Mouse (Mus musculus) midbrain, embryonic 13.5 days (tissue): ENCODE measurements around the gene Cntnap2. TPM values are rescaled to one million over a fixed set of nuclear protein-coding genes. Genes with fewer than 3 reads are reported as not detected.
"Not testable (repeated sequence)": the region's sequence is repeated elsewhere in the genome, so short reads cannot be mapped to it uniquely, and the experiment has no call there.

Experiments
- ATAC-seq: fragments of 200-750 bp; cut with Nextera tagmentation; 2 replicates; pipeline ENCODE4 v1.8.0; 2017; ENCODE audit warnings: mild to moderate bottlenecking, moderate TSS enrichment, moderate library complexity
- H3K27ac ChIP-seq: fragments of 300-500 bp; sonication (generic); 2 replicates; pipeline ENCODE4 v1.5.1; 2015; ENCODE audit warnings: inconsistent platforms, mild to moderate bottlenecking, moderate library complexity
- H3K27me3 ChIP-seq: fragments of 300-500 bp; sonication (generic); 2 replicates; pipeline ENCODE4 v1.6.1; 2015; ENCODE audit warnings: mild to moderate bottlenecking, inconsistent platforms
- H3K36me3 ChIP-seq: fragments of 300-500 bp; sonication (generic); 2 replicates; pipeline ENCODE4 v1.6.1; 2015; ENCODE audit warnings: mild to moderate bottlenecking, inconsistent platforms
- H3K4me1 ChIP-seq: fragments of 300-500 bp; sonication (generic); replicated peaks from 2 replicates; pipeline ENCODE4 v1.6.1; 2015; ENCODE audit warnings: inconsistent platforms
- H3K4me2 ChIP-seq: fragments of 300-500 bp; sonication (generic); replicated peaks from 2 replicates; pipeline ENCODE4 v1.6.1; 2015; ENCODE audit warnings: moderate library complexity, mild to moderate bottlenecking, inconsistent platforms
- H3K4me3 ChIP-seq: fragments of 300-500 bp; sonication (generic); replicated peaks from 2 replicates; pipeline ENCODE4 v1.5.1; 2015; ENCODE audit warnings: mild to moderate bottlenecking, inconsistent platforms
- H3K9ac ChIP-seq: fragments of 300-500 bp; sonication (generic); replicated peaks from 2 replicates; pipeline ENCODE4 v1.6.1; 2015; ENCODE audit warnings: mild to moderate bottlenecking, inconsistent platforms
- H3K9me3 ChIP-seq: fragments of 300-500 bp; sonication (generic); 2 replicates; pipeline ENCODE4 v1.6.1; 2016; ENCODE audit warnings: mild to moderate bottlenecking, inconsistent platforms
- WGBS: fragments of 180-500 bp; shearing (Covaris S2); methylation state at CpG from one replicate; pipeline ENCODE4 v1.1.7; 2015; 5-methylcytosine and 5-hydroxymethylcytosine counted together
- polyA plus RNA-seq: library from polyadenylated mRNA; unstranded; fragments of >200 nt; fragmentation: Nextera tagmentation; extraction: Ambion mirVana; gene quantifications from 2 replicates; pipeline ENCODE4 v1.2.1, GENCODE M21; 2015

The Cntnap2 gene
- polyA plus RNA-seq, 1 experiment from 2014 or later, result 72.9 TPM

DNA sequence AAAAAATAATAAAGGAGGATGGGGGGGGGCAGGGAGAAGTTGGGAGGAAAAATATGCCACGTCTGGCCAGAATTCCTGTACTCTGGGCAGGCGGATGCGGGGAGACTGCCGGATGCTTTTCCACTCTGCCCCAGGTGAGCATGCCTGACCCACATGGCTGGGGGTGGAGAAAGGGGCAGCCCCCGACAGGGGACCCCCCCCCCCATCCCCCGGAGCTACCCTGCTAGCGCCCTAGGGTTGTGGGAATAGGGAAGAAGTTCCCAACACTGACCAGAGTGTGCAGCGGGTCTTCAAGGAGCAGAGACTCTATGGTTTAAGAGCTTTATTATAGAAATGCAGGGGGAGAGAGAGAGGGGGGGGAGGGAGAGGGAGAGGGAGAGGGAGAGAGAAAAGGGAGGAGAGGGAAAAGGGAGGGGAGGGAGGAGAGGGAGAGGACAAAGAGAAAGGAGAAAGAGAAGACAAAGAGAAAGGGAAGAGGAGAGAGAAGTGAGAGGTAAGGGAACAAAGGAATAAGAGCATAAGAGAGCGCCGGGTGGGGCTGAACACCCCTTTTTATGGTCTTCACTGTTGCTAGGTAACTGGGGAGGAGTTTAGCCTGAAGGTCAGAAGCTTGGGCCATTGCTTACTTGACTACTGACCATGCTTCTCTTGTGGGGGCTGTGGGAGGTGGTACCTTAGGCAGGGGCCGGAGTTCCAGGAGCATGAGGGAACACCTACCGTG, 2227.2 kb downstream of the Cntnap2 start:
- peak overlapping the region; percentile 36; the same call in 1 of the 2 replicates for H3K27ac ChIP-seq
- WGBS, result 50% methylated on average over 12 of the region's 12 CpGs
- peak; percentile 63; the same call in 1 of the 2 replicates for ATAC-seq

DNA sequence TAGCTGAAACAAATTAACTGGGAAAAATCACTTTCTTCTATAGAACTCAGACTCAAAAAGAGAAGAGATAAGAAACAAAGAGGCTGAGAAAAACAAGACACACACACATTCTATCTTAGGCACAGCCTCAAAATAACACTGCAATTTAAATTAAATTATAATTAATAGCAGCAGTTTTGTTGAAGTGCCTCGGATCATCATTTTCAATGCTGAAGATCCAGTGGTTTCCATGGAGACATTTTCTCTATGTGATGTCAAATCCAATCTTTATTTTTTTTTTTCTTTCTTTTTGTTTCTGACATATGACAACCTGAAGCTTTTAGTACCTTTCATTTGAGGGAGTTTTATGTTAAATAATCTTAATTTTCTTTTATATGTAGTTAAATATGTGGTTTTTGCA, 2228.6 kb downstream of the Cntnap2 start:
- Histone ChIP-seq H3K4me2 (no peak overlapping the region), H3K27ac (peak overlapping the region; percentile 47), H3K9me3 (no peaks in the 10 kb centered on the region), H3K27me3 (no peaks in the 10 kb centered on the region), H3K9ac (no peak overlapping the region), H3K36me3 (no peaks in the 10 kb centered on the region), H3K4me3 (no peak overlapping the region), H3K4me1 (peaks cover 22% of the 10 kb centered on the region; the same call in 1 of the 2 replicates)
- 60% methylated on average over 1 of the region's 1 CpGs for WGBS
- no peak for ATAC-seq

More for the DNA sequence above, 2227.2 kb downstream of the Cntnap2 start:
- not testable (repeated sequence) for H3K9ac ChIP-seq, H3K27me3 ChIP-seq, H3K4me3 ChIP-seq, H3K4me2 ChIP-seq, H3K9me3 ChIP-seq, H3K36me3 ChIP-seq
- H3K4me1 ChIP-seq, result peaks cover 22% of the 10 kb centered on the region; the same call in 1 of the 2 replicates

DNA sequence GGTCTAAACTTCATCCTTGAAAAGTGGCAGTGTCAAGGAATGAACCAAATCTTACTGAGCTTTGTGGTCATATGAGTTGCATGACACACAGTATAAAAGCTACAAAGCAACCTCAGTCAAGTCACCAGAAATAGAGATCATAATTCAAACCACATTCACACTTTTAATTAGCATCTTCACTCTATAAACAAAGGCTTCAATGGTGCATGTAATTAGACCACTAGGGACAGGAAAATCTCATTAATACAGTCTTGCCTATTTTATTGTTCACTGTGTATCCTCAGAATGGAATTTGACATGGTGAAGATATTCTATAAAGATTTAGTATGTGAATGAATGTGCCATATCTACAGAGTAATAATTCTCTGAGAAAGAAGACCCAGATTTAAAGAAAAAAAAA, 2232.8 kb downstream of the Cntnap2 start:
- H3K27ac ChIP-seq, result no peak overlapping the region
- H3K27me3 ChIP-seq, result no peaks in the 10 kb centered on the region
- H3K9me3 ChIP-seq, result no peaks in the 10 kb centered on the region
- no peak overlapping the region for H3K9ac ChIP-seq
- H3K4me1 ChIP-seq, result peaks cover 14% of the 10 kb centered on the region; the same call in 1 of the 2 replicates
- no peak overlapping the region for H3K4me2 ChIP-seq
- no peak for ATAC-seq
- no peaks in the 10 kb centered on the region for H3K36me3 ChIP-seq
- H3K4me3 ChIP-seq, result no peak overlapping the region

DNA sequence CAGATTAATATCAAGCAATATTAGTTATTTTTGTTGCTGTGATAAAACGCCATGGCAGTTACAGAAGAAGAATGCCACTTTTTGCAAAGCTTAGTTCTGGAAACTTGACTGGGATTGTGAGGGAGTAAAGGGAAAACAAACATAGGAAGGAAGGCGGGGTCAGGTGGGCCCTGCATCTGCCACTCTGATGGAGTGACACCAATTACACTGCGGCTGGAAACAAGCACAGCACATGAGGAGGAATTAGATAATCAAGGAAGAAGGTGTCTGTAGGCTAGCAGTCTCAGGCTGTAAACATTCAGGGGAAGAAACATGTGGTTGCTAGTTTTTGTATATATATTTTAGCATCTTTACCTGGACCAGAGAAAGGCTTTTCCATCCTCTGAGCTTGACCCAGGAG, 2233.3 kb downstream of the Cntnap2 start:
- Histone ChIP-seq H3K9me3 (no peaks in the 10 kb centered on the region), H3K27ac (peak overlapping the region; percentile 54), H3K36me3 (no peaks in the 10 kb centered on the region), H3K9ac (no peak overlapping the region), H3K4me3 (no peak overlapping the region), H3K4me2 (no peak overlapping the region), H3K27me3 (no peaks in the 10 kb centered on the region), H3K4me1 (peaks cover 11% of the 10 kb centered on the region; the same call in 1 of the 2 replicates)
- WGBS, result 85% methylated on average over 3 of the region's 3 CpGs
- ATAC-seq, result no peak

DNA sequence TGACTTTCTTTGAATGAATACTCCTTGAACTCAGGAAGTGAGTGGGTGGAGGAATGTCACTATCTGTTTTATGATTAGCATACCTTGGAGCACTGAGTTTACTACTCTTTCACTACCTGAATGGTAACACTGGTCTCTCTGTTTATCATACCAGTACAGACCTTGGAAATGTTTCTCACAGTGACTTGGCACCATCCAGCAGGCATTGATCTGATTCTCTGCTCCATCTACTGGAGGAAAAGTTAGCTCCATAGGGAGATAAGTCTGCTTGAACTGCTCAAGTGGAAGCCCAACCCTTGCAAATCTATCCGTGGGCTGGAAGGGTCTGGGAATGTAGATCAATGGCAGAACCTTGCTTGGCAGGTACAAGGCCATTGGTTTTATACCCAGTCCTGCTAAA, 2235.3 kb downstream of the Cntnap2 start:
- 53% methylated on average over 1 of the region's 1 CpGs for WGBS
- Histone ChIP-seq H3K4me3 (no peak overlapping the region), H3K4me1 (0 out of 2 replicates have a peak, but pooled peaks cover 5% of the 10 kb centered on the region), H3K36me3 (peaks cover 9% of the 10 kb centered on the region; the same call in 1 of the 2 replicates), H3K27ac (no peak overlapping the region), H3K4me2 (no peak overlapping the region), H3K9ac (no peak overlapping the region), H3K27me3 (no peaks in the 10 kb centered on the region), H3K9me3 (no peaks in the 10 kb centered on the region)
- no peak for ATAC-seq

DNA sequence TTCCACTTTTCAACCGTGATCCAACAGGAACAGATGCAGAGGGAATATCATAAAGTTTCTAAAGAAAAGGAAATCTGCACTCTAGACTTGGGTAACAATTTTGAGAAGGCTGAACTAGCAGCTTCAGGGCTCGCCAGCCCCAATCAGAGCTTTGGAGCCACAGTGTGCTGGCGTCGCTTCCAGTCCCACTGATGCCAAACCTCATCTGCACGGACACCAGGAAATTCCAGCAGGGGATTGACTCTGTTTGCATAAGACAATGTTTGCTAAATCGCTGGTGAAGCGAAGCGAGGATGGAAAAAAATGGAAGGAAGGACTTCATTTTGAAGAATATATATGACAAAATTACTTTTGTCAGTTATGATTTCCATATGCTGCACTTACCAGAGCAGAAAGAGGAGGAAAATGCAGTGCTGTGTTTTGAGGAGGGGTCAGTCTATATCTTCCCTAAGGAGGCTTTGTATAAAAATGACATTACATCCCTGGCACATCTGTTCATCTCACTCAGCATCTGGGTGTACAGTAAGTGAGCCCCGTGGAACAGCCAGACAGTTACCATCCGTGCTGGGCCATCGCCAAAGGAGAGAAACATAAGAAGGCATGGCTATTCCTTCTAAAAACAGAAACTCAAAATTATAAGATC, 2245.8 kb downstream of the Cntnap2 start:
- ATAC-seq, result no peak
- Histone ChIP-seq H3K4me3 (no peak overlapping the region), H3K9me3 (no peaks in the 10 kb centered on the region), H3K36me3 (no peaks in the 10 kb centered on the region), H3K4me2 (no peak overlapping the region), H3K9ac (no peak overlapping the region), H3K27me3 (no peaks in the 10 kb centered on the region), H3K4me1 (peaks cover 11% of the 10 kb centered on the region; the same call in 1 of the 2 replicates), H3K27ac (no peak overlapping the region)
- 74% methylated on average over 11 of the region's 11 CpGs for WGBS

DNA sequence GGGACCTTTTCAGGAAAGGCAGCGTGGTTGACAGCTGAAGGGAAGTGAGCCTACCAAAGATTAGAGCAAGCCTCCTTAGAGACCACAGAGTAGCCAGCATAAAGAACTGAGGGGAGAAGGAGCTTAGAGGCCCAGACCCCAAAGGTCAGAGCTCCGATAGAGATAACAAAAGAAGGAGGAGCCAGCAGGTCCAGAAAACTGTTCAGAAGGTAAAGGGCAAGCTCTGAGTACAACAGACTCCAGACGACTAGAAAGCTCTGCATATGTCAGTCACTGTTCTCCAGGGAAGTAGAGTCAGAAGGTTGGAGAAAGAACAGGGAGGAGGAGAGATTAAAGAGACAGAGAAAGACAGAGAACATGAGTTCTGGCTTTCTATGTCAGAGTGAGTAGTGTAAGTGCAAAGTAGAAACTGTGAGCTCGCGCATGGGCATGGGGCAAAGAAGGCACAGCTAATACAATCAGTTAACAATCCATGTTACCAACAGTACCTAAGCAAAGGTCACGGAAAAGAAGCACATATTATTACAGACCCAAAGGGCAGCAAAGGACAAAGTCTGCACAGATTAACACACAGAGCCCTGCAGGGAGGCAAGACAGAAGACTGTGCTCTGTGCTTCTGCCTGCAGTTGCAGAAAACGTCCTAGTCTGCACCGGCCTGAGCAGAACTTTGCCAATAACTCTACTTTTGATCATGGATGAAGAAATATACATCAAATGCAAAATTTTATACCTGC, 2247.1 kb downstream of the Cntnap2 start:
- no peaks in the 10 kb centered on the region for H3K9me3 ChIP-seq
- H3K4me2 ChIP-seq, result no peak overlapping the region
- no peak overlapping the region for H3K9ac ChIP-seq
- ATAC-seq, result no peak
- no peaks in the 10 kb centered on the region for H3K36me3 ChIP-seq
- no peak overlapping the region for H3K27ac ChIP-seq
- peaks cover 11% of the 10 kb centered on the region; the same call in 1 of the 2 replicates for H3K4me1 ChIP-seq
- H3K27me3 ChIP-seq, result no peaks in the 10 kb centered on the region
- H3K4me3 ChIP-seq, result no peak overlapping the region
- 40% methylated on average over 8 of the region's 8 CpGs for WGBS

DNA sequence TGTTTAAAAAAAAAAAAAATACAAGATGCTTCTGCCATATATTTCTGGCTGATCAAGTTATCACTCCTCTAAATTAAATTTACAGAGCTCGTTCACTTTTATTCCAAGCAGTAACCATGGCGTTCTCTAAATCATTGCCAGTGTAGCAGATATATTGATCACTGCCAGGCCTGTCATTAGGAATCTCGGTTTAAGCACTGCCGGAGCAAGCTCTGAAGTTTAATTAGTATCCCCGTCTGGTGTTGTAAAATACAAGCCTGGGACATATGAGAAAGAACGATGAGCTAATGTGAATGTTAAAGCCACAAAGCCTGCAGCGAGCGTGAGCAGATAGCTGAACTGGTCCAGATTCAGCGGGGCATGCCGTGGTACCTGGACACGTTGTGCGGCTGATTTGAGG, 2247.8 kb downstream of the Cntnap2 start:
- H3K9ac ChIP-seq, result no peak overlapping the region
- ATAC-seq, result no peak
- H3K27ac ChIP-seq, result no peak overlapping the region
- no peak overlapping the region for H3K4me2 ChIP-seq
- H3K36me3 ChIP-seq, result no peaks in the 10 kb centered on the region
- no peak overlapping the region for H3K4me3 ChIP-seq
- H3K27me3 ChIP-seq, result no peaks in the 10 kb centered on the region
- H3K9me3 ChIP-seq, result no peaks in the 10 kb centered on the region
- H3K4me1 ChIP-seq, result peaks cover 11% of the 10 kb centered on the region; the same call in 1 of the 2 replicates
- WGBS, result 77% methylated on average over 12 of the region's 12 CpGs

DNA sequence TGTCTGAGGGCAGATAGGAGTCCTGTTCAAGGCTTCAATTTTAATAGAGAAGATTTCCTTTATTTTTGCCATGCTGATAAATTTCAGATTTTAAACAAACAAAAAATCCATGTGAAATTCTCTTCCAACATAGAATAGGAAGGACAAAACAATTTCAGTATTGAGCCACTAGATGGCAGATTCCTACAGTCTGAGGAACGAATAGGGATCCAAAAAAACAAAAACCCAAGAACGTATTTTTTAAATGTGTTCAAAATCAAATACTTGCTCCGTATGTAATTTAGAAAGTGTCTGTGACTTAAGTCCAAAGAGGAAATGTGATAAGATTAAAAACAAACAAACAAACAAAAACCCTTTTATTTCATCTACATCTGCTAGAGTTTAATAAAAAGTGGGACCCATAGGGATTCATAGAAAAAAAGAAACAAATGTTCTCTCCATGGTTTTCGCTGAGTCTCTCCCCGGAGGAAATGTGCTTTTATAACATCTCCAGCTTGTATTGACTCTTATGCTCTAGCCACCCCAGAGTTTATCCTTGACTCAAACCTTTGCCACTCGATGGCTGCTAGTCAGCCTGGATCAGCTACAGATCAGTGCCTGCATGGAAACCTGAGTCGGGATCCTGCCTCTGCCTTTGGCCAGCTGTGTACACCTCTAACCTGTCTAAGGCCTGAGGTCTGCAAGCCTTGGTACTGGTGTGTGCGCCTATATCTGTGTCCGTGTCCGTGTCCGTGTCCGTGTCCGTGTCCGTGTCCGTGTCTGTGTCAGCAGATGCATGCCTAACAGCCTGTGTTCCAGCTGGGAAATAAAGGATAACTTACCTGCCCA, 2255.6 kb downstream of the Cntnap2 start:
- 57% methylated on average over 15 of the region's 15 CpGs for WGBS

DNA sequence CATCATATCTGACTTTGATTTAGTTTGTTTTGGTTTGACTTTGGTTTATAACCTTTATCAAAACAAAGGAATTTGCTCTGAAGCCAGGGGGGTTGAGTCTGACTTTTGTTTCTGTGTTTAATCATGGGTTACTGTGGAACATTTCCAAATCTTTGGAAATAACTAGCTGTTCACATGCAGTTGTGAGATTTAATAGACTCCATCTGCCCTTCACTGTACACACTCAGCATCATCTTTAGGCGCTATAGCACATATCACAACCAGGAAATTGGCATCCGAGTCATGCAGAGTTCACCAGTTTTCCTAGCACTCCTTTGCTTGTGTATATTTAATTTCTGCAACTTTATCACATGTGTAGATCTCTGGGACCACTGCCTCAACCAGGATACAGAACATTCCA, 2256.3 kb downstream of the Cntnap2 start:
- H3K4me2 ChIP-seq, result 0 out of 2 replicates have a peak overlapping the region, but pooled peaks have one; percentile 40
- no peak overlapping the region for H3K9ac ChIP-seq
- no peak overlapping the region for H3K27ac ChIP-seq
- no peaks in the 10 kb centered on the region for H3K36me3 ChIP-seq
- WGBS, result 89% methylated on average over 2 of the region's 2 CpGs
- no peaks in the 10 kb centered on the region for H3K27me3 ChIP-seq
- H3K4me3 ChIP-seq, result no peak overlapping the region
- H3K4me1 ChIP-seq, result peaks cover 20% of the 10 kb centered on the region
- ATAC-seq, result no peak
- H3K9me3 ChIP-seq, result no peaks in the 10 kb centered on the region

More for the DNA sequence above, 2255.6 kb downstream of the Cntnap2 start:
- H3K4me1 ChIP-seq, result peaks cover 16% of the 10 kb centered on the region
- H3K4me2 ChIP-seq, result peak overlapping the region; percentile 40
- peak; percentile 31; the same call in 1 of the 2 replicates for ATAC-seq
- no peak overlapping the region; the same call in 1 of the 2 replicates for H3K27ac ChIP-seq
- no peaks in the 10 kb centered on the region for H3K9me3 ChIP-seq
- no peaks in the 10 kb centered on the region for H3K27me3 ChIP-seq
- no peaks in the 10 kb centered on the region for H3K36me3 ChIP-seq
- peak overlapping the region; percentile 22 for H3K4me3 ChIP-seq
- peak overlapping the region; percentile 52 for H3K9ac ChIP-seq

DNA sequence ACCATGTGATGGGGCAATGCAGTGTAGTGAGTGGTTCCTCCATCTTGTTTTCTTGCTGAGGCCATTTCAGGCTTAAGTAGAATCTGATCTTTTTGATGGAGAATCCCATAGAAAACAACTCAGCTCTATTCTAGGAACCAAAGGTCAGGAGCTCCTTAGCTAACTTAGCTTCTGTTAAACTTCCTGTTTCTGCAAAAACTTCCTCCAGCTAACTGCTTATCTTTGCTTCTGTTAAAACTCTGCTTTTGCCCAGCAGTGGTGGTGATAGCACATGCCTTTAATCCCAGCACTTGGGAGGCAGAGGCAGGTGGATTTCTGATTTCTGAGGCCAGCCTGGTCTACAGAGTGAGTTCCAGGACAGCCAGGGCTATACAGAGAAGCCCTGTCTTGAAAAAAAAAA, 2258.1 kb downstream of the Cntnap2 start:
- no peak overlapping the region for H3K27ac ChIP-seq
- H3K9ac ChIP-seq, result no peak overlapping the region
- H3K36me3 ChIP-seq, result no peaks in the 10 kb centered on the region
- peaks cover 20% of the 10 kb centered on the region for H3K4me1 ChIP-seq
- no peaks in the 10 kb centered on the region for H3K27me3 ChIP-seq
- no peak for ATAC-seq
- no peak overlapping the region for H3K4me2 ChIP-seq
- no peak overlapping the region for H3K4me3 ChIP-seq
- no peaks in the 10 kb centered on the region for H3K9me3 ChIP-seq
